Mouse (Mus musculus) stomach, embryonic 14.5 days (tissue): Measurements from ENCODE around the gene Pcsk5. TPM values are rescaled to one million over a fixed set of nuclear protein-coding genes. Genes with fewer than 3 reads are reported as not detected.

ENCODE experiments used
- ATAC-seq: fragments of 200-750 bp; cut with Nextera tagmentation; 2 replicates; pipeline ENCODE4 v1.8.0; 2017; ENCODE audit warnings: low read depth, moderate TSS enrichment; ENCODE audit not compliant: insufficient number of reproducible peaks, insufficient read depth, low FRiP score
- H3K27ac ChIP-seq: fragments of 300-500 bp; sonication (generic); 2 replicates; pipeline ENCODE4 v1.5.1; 2014; ENCODE audit warnings: mild to moderate bottlenecking, low read length, moderate library complexity, mixed read lengths
- H3K27me3 ChIP-seq: fragments of 300-500 bp; sonication (generic); 2 replicates; pipeline ENCODE4 v1.6.1; 2014; ENCODE audit warnings: low read length, control low read depth, mixed read lengths; ENCODE audit not compliant: control insufficient read depth, insufficient read depth
- H3K36me3 ChIP-seq: fragments of 300-500 bp; sonication (generic); 2 replicates; pipeline ENCODE4 v1.6.1; 2014; ENCODE audit warnings: mild to moderate bottlenecking, control low read depth, low read length, moderate library complexity, mixed read lengths; ENCODE audit not compliant: control insufficient read depth, insufficient read depth
- H3K4me1 ChIP-seq: fragments of 300-500 bp; sonication (generic); 2 replicates; pipeline ENCODE4 v1.6.1; 2014; ENCODE audit warnings: low read length, control low read depth, mixed read lengths; ENCODE audit not compliant: control insufficient read depth, insufficient read depth
- H3K4me2 ChIP-seq: fragments of 300-500 bp; sonication (generic); replicated peaks from 2 replicates; pipeline ENCODE4 v1.6.1; 2014; ENCODE audit warnings: low read depth, low read length, control low read depth
- H3K4me3 ChIP-seq: fragments of 300-500 bp; sonication (generic); 2 replicates; pipeline ENCODE4 v1.5.1; 2014; ENCODE audit warnings: low read depth, low read length, control low read depth
- H3K9ac ChIP-seq: fragments of 300-500 bp; sonication (generic); replicated peaks from 2 replicates; pipeline ENCODE4 v1.6.1; 2014; ENCODE audit warnings: low read depth, mild to moderate bottlenecking, control low read depth, low read length, moderate library complexity, mixed read lengths
- H3K9me3 ChIP-seq: fragments of 300-500 bp; sonication (generic); 2 replicates; pipeline ENCODE4 v1.6.1; 2016; ENCODE audit warnings: low read depth, low read length, control low read depth; ENCODE audit not compliant: control insufficient read depth
- WGBS: fragments of 180-500 bp; shearing (Covaris S2); extraction: QIAGEN DNeasy Blood & Tissue Kit; methylation state at CpG from one replicate; pipeline ENCODE4 v1.1.7; 2014; 5-methylcytosine and 5-hydroxymethylcytosine counted together
- polyA plus RNA-seq: library from polyadenylated mRNA; unstranded; fragments of >200 nt; fragmentation: Nextera tagmentation; extraction: Ambion mirVana; gene quantifications from 2 replicates; pipeline ENCODE4 v1.2.1, GENCODE M21; 2014

Gene Pcsk5
- polyA plus RNA-seq, 1 experiment from 2014 or later = 17.9 TPM

GRCm38 (mm10) chr19:17396802-17397201 lies 440.6 kb downstream of the Pcsk5 start:
- Histone ChIP-seq H3K4me1 (peaks cover 6% of the 10 kb centered on the region), H3K9me3 (no peaks in the 10 kb centered on the region), H3K4me2 (no peak overlapping the region), H3K27me3 (no peaks in the 10 kb centered on the region), H3K27ac (no peak overlapping the region), H3K4me3 (no peak overlapping the region), H3K9ac (no peak overlapping the region), H3K36me3 (peaks cover 17% of the 10 kb centered on the region)
- ATAC-seq = no peak
- WGBS = 80% methylated on average over 4 of the region's 4 CpGs

GRCm38 (mm10) chr19:17393841-17394591 lies 443.4 kb downstream of the Pcsk5 start, which contains the start of gene Rfk:
Gene Rfk, plus strand, starts transcription at chr19:17394043.
- peaks cover 6% of the 10 kb centered on the region for H3K4me1 ChIP-seq
- no peaks in the 10 kb centered on the region for H3K9me3 ChIP-seq
- H3K36me3 ChIP-seq = peaks cover 9% of the 10 kb centered on the region; the same call in 1 of the 2 replicates
- H3K27me3 ChIP-seq = no peaks in the 10 kb centered on the region
- under 1% methylated on average over 82 of the region's 83 CpGs for WGBS
- ATAC-seq = peak; percentile 98
- H3K27ac ChIP-seq = peak within 1 kb of the TSS; percentile 61
- peak within 1 kb of the TSS; percentile 77 for H3K9ac ChIP-seq
- H3K4me2 ChIP-seq = peak within 1 kb of the TSS; percentile 62
- H3K4me3 ChIP-seq = peak within 1 kb of the TSS; percentile 89

GRCm38 (mm10) chr19:17392866-17393265 lies 444.6 kb downstream of the Pcsk5 start:
- WGBS = 7% methylated on average over 3 of the region's 3 CpGs
- Histone ChIP-seq H3K27me3 (no peaks in the 10 kb centered on the region), H3K4me3 (0 out of 2 replicates have a peak overlapping the region, but pooled peaks have one; percentile 89), H3K9me3 (no peaks in the 10 kb centered on the region), H3K27ac (no peak overlapping the region), H3K4me1 (peaks cover 6% of the 10 kb centered on the region), H3K36me3 (no peaks in the 10 kb centered on the region), H3K4me2 (peak overlapping the region; percentile 62; the same call in 1 of the 2 replicates), H3K9ac (no peak overlapping the region)
- ATAC-seq = no peak

GRCm38 (mm10) chr19:17388404-17388803 lies 449.0 kb downstream of the Pcsk5 start:
- ATAC-seq = no peak

GRCm38 (mm10) chr19:17386424-17386823 lies 451.0 kb downstream of the Pcsk5 start:
- H3K27ac ChIP-seq = no peak overlapping the region
- 78% methylated on average over 6 of the region's 6 CpGs for WGBS
- no peak overlapping the region for H3K4me3 ChIP-seq
- no peak overlapping the region for H3K4me2 ChIP-seq
- no peaks in the 10 kb centered on the region for H3K9me3 ChIP-seq
- no peaks in the 10 kb centered on the region for H3K36me3 ChIP-seq
- H3K9ac ChIP-seq = no peak overlapping the region
- no peak for ATAC-seq
- no peaks in the 10 kb centered on the region for H3K4me1 ChIP-seq
- no peaks in the 10 kb centered on the region for H3K27me3 ChIP-seq

More at GRCm38 (mm10) chr19:17388404-17388803, 449.0 kb downstream of the Pcsk5 start:
- 11% methylated on average over 2 of the region's 2 CpGs for WGBS
- H3K36me3 ChIP-seq = no peaks in the 10 kb centered on the region
- H3K4me3 ChIP-seq = no peak overlapping the region
- H3K9me3 ChIP-seq = no peaks in the 10 kb centered on the region
- no peak overlapping the region for H3K9ac ChIP-seq
- no peaks in the 10 kb centered on the region for H3K4me1 ChIP-seq
- no peaks in the 10 kb centered on the region for H3K27me3 ChIP-seq
- H3K4me2 ChIP-seq = no peak overlapping the region
- no peak overlapping the region for H3K27ac ChIP-seq

GRCm38 (mm10) chr19:17385426-17385825 lies 452.0 kb downstream of the Pcsk5 start:
- WGBS = 65% methylated on average over 1 of the region's 1 CpGs
- Histone ChIP-seq H3K9ac (no peak overlapping the region), H3K9me3 (no peaks in the 10 kb centered on the region)

GRCm38 (mm10) chr19:17385022-17385421 lies 452.4 kb downstream of the Pcsk5 start:
- Histone ChIP-seq H3K4me2 (no peak overlapping the region), H3K27ac (no peak overlapping the region), H3K9ac (no peak overlapping the region), H3K9me3 (no peaks in the 10 kb centered on the region), H3K27me3 (no peaks in the 10 kb centered on the region), H3K4me1 (no peaks in the 10 kb centered on the region), H3K4me3 (no peak overlapping the region), H3K36me3 (no peaks in the 10 kb centered on the region)
- no peak for ATAC-seq
- WGBS = 92% methylated on average over 4 of the region's 4 CpGs

More at GRCm38 (mm10) chr19:17385426-17385825, 452.0 kb downstream of the Pcsk5 start:
- Histone ChIP-seq H3K36me3 (no peaks in the 10 kb centered on the region), H3K27ac (no peak overlapping the region), H3K4me3 (no peak overlapping the region), H3K4me2 (no peak overlapping the region), H3K4me1 (no peaks in the 10 kb centered on the region), H3K27me3 (no peaks in the 10 kb centered on the region)
- no peak for ATAC-seq

- Histone ChIP-seq H3K4me3 (no peak overlapping the region), H3K27ac (no peak overlapping the region), H3K36me3 (no peaks in the 10 kb centered on the region), H3K27me3 (no peaks in the 10 kb centered on the region), H3K9me3 (no peaks in the 10 kb centered on the region), H3K4me2 (no peak overlapping the region), H3K9ac (no peak overlapping the region), H3K4me1 (no peaks in the 10 kb centered on the region)
- WGBS = 83% methylated on average over 6 of the region's 6 CpGs
- ATAC-seq = no peak
Observed at GRCm38 (mm10) chr19:17382807-17383397, 454.5 kb downstream of the Pcsk5 start.
